Mouse (Mus musculus) small intestine, adult 2 months (tissue): ENCODE results near the gene Iscu. TPM values are rescaled to one million over a fixed set of nuclear protein-coding genes. Genes with fewer than 3 reads are reported as not detected.

Source experiments
- H3K27ac ChIP-seq: fragments of 200-500 bp; 2 replicates; pipeline ENCODE4 v1.5.1; 2012; ENCODE audit warnings: low read depth, low read length, control low read depth, inconsistent platforms; ENCODE audit not compliant: insufficient read depth
- H3K27me3 ChIP-seq: fragments of 200-500 bp; 2 replicates; pipeline ENCODE4 v1.6.1; 2012; ENCODE audit warnings: mild to moderate bottlenecking, moderate library complexity, low read length, inconsistent platforms; ENCODE audit not compliant: control insufficient read depth, insufficient read depth
- H3K36me3 ChIP-seq: fragments of 200-500 bp; 2 replicates; pipeline ENCODE4 v1.6.1; 2012; ENCODE audit warnings: mild to moderate bottlenecking, low read length, control low read depth, inconsistent platforms; ENCODE audit not compliant: control insufficient read depth, insufficient read depth
- H3K4me1 ChIP-seq: fragments of 200-500 bp; 2 replicates; pipeline ENCODE4 v1.6.1; 2012; ENCODE audit warnings: low read length, inconsistent platforms, mixed read lengths; ENCODE audit not compliant: control insufficient read depth, insufficient read depth, insufficient read length
- H3K4me3 ChIP-seq: fragments of 200-500 bp; 2 replicates; pipeline ENCODE4 v1.5.1; 2012; ENCODE audit warnings: low read depth, mild to moderate bottlenecking, control low read depth, inconsistent platforms, low read length, moderate library complexity
- CTCF ChIP-seq: fragments of 200-500 bp; IDR thresholded peaks from 2 replicates; pipeline ENCODE4 v1.5.1; 2012; ENCODE audit warnings: low read depth, mild to moderate bottlenecking, control low read depth, inconsistent platforms, low read length, moderate library complexity, mixed read lengths; ENCODE audit not compliant: insufficient replicate concordance, insufficient read length; ENCODE audit errors: extremely low read depth
- POLR2A ChIP-seq: fragments of 200-500 bp; IDR thresholded peaks from 2 replicates; pipeline ENCODE4 v1.6.1; 2012; ENCODE audit warnings: low read depth, mild to moderate bottlenecking, control low read depth, inconsistent platforms, low read length, moderate library complexity
- WGBS: fragments of 180-500 bp; shearing (Covaris S2); methylation state at CpG from one replicate; pipeline ENCODE4 v1.1.7; 2018; 5-methylcytosine and 5-hydroxymethylcytosine counted together
- polyA plus RNA-seq: library from polyadenylated mRNA; depleted of rRNA; stranded (reverse); fragments of >200 nt; gene quantifications from 2 replicates; pipeline ENCODE4 v1.2.3, GENCODE M21; 2012

Iscu gene
- polyA plus RNA-seq, 1 experiment: 57.5 TPM

DNA sequence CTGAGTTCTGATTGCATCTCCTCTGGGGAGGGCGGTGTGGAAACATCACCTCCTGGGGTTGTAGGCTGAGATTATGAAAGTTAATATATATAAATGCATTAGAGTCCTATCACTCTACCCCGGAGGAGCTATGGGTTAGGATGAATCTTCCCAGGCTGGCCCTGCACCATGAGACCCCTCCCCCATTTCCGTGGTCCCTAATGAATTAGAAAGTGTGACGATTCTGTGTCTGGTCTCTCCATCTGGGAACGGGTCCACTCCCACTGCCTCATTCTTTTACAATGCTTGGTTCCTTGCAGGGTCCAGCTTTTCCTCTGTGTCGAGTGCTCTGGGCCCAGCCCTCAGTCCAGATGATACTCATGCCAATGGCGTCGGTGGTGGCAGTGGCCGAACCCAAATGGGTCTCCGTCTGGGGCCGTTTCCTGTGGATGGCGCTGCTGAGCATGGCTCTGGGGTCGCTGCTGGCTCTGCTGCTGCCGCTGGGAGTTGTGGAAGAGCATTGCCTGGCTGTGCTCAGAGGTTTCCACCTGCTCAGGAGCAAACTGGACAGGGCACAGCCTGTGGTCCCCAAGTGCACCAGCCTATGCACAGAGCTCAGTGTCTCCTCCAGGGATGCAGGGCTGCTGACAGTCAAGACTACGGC lies 35.9 kb upstream of the Iscu start:
- H3K4me1 ChIP-seq: no peaks in the 10 kb centered on the region; the same call in none of the 2 replicates
- H3K27ac ChIP-seq: peak overlapping the region; percentile 75; the same call in 1 of the 2 replicates
- WGBS: 37% methylated on average over 15 of the region's 15 CpGs
- TF ChIP-seq CTCF (no peak), POLR2A (no peak)
- H3K36me3 ChIP-seq: peaks cover 19% of the 10 kb centered on the region
- peak overlapping the region; percentile 90 for H3K4me3 ChIP-seq
- no peaks in the 10 kb centered on the region for H3K27me3 ChIP-seq

DNA sequence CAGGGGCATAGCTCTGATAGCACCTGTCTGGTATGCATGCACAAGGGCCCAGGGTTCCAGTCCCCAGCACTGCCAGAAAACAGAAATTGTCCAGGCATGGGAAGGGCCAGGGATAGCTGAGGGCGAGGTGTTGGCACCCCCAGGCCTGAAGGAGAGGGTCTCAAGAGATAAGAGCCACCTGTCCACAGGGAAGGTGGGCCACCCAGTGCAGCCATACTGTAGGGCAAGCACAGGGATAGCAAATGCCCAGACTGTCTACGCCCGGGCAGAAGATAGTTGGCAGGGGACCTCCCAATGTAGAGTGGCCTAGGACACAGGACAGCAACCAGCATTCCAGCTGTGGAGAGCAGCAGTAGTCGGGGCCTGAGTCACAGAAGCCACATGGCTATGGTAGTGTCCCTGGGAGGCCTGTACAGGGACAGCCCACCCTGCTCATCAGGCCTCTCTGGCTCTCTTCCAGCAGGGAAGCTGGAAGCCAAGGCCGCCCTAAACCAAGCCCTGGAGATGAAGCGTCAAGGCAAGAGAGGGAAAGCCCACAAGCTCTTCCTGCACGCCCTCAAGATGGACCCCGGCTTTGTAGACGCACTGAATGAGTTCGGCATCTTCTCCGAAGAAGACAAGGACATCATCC lies 34.8 kb upstream of the Iscu start:
- TF ChIP-seq POLR2A: no peak
- TF ChIP-seq CTCF: no peak
- 84% methylated on average over 11 of the region's 11 CpGs for WGBS
- H3K27ac ChIP-seq: no peak overlapping the region
- peaks cover 28% of the 10 kb centered on the region for H3K36me3 ChIP-seq
- no peak overlapping the region for H3K4me3 ChIP-seq
- no peaks in the 10 kb centered on the region for H3K27me3 ChIP-seq
- no peaks in the 10 kb centered on the region; the same call in none of the 2 replicates for H3K4me1 ChIP-seq

DNA sequence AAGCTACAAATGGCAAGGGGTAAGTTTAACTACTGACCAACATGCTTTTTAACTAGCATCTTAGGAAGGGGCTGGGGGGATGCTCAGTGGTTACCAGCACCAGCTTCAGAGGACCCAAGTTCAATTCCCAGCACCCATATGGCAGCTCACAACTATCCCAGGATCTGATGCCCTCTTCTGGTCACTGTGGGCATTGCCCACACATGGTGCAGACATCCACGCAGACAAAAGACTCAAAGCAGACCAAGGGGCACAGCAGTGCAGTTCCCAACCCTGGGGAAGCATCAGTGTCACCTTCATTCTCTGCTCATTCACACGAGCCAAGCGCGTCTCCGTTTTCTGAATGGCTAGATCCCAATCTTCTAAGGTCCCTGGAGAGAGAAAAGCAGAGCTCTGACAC lies 24.9 kb upstream of the Iscu start:
- H3K36me3 ChIP-seq: peaks cover 94% of the 10 kb centered on the region
- H3K27ac ChIP-seq: no peak overlapping the region
- H3K4me3 ChIP-seq: no peak overlapping the region
- 97% methylated on average over 5 of the region's 5 CpGs for WGBS
- no peaks in the 10 kb centered on the region for H3K27me3 ChIP-seq
- H3K4me1 ChIP-seq: no peaks in the 10 kb centered on the region
- no peak for TF ChIP-seq POLR2A

DNA sequence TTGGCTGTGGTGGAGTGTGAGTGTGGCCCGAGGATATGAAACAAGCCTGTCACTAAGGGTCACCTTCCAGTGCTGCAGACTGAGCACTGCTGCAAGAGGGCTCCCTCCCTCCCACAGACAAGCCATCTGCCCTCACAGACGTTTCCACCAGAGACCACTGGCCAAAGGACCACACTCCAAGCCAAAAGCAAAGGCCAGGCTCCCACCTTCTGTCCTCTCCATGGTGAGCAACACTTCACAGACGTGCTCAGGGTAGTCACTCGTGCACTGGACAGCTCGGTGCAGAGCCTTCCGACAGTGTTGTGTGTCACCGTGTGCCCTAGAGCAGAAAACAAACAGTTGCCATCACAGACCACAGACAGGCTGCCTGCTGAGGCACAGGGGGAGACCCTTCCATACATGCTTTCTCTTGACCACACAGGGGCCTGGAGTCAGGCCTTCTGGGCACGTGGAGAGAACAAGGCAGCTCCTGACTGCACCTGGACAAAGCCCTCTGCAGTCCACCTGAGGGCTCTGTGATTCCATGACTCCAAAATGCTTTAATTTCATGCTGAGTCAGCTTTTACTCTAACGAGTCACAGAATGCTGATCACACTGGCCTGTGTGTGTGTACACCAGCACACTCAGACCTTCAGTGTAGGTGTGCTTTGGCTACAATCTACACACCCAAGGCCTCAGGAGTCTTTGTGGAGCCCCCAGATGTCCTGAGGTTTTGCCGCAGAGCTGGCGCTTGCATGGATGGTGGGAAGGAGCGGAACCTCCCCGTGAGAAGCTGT lies 23.8 kb upstream of the Iscu start:
- Histone ChIP-seq H3K27me3 (no peaks in the 10 kb centered on the region), H3K36me3 (peaks cover 95% of the 10 kb centered on the region), H3K4me1 (no peaks in the 10 kb centered on the region), H3K4me3 (no peak overlapping the region), H3K27ac (no peak overlapping the region)
- TF ChIP-seq CTCF: no peak
- no peak for TF ChIP-seq POLR2A
- 95% methylated on average over 13 of the region's 13 CpGs for WGBS

- no peak overlapping the region for H3K27ac ChIP-seq
- TF ChIP-seq POLR2A: no peak
- no peak for TF ChIP-seq CTCF
- no peaks in the 10 kb centered on the region for H3K27me3 ChIP-seq
- H3K4me1 ChIP-seq: no peaks in the 10 kb centered on the region
- H3K4me3 ChIP-seq: no peak overlapping the region
- peaks cover 86% of the 10 kb centered on the region for H3K36me3 ChIP-seq
- 87% methylated on average over 9 of the region's 9 CpGs for WGBS
Observed at GRCm38 (mm10) chr5:113751521-113752157, 20.9 kb upstream of the Iscu start.

DNA sequence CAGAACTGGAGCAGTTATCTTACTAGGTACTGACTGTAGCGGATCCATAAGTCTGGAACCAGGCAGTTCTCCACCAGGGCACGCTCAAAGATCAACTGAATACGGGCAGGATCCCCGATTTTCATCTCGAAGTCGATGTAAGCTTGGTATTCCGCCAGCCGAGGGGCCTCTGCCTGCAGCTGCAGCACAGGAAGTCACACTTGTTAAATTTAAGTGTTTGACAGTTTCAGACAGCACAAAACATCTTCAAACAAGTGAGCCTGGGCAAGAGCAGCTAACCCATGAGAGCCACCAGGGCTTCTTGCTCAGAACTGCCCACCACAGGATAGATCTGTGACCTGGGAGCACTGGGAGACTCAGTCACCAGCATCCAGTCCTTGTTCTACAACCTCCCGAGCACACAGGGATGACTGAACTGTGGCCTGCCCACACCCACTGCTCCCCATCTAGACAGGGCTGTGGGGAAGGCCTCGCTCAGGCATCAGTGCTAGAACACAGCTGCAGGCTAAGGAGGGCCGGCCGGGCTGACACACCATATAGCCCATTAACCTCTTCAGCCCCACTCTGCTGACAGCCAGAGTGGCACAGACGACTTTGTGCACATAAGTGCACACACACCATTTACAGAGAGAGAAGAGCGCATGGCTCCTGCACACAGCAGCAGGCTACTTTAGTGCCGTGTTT lies 17.1 kb upstream of the Iscu start:
- Histone ChIP-seq H3K4me3 (no peak overlapping the region), H3K27ac (no peak overlapping the region), H3K36me3 (peaks cover 86% of the 10 kb centered on the region), H3K27me3 (no peaks in the 10 kb centered on the region), H3K4me1 (no peaks in the 10 kb centered on the region)
- 84% methylated on average over 15 of the region's 15 CpGs for WGBS
- TF ChIP-seq CTCF (no peak), POLR2A (no peak)
